ENCODE assay signal across 12 mouse cellular contexts in the genomic region with DNA sequence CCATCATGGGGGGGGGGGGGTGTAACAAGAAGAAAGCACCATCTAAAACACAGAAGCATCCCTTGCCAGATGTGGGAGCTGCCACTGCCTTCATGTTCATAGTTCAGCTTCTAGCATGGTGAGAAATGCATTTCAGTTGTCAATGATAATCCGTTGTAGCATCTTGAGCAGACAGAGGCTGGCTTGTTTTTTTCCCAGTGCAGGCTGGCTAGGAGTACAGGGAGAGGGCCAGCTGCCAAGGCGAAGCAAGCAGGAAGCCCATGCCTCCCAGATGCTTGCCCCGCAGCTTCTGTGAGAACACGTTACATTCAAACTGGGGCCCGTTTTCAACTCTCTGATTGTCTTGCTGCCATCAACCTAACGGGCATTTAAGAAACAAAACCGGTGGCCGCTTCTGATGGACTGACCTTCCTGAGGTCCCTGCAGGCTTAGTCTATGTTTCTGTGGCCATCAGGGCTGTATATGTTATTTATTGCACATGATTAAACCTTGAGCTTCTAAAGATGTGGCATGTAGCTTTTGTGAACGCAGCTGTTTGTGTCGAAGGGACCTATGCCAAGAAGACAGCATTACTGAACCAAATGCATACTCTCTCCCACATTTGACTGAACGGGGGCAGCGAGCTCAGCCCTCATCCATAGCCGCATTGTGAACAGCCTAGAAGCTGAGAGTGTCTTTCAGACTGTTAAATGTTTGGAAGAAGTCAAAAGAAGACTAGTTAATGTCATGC. TPM values are rescaled to one million over a fixed set of nuclear protein-coding genes. Genes with fewer than 3 reads are reported as not detected.
DNase-seq lines count a peak whose midpoint lies in the region; ATAC-seq lines count a peak whose summit lies in the region.
"Had no signal": no experiment of that assay in that cellular context is flagged by ENCODE, and none has a peak within 500 bp of the region (broad histone marks: within the 10 kb centered on the region; RNA-seq: fewer than 3 reads in every experiment).

No protein-coding gene starts in this region.

- H3K36me3 ChIP-seq in forebrain, embryonic 12.5 days (replicated peaks) = no peaks in the 10 kb centered on the region
- H3K36me3 ChIP-seq in forebrain, embryonic 10.5 days (replicated peaks) = no peaks in the 10 kb centered on the region
- 0 out of 2 replicates have a peak, but pooled peaks cover 3% of the 10 kb centered on the region for H3K36me3 ChIP-seq in stomach, embryonic 16.5 days (ENCODE audit: control insufficient read depth, insufficient read depth, low read length)
- H3K36me3 ChIP-seq: heart, embryonic 13.5 days; stomach, embryonic 15.5 days had no signal

- H3K4me1 ChIP-seq in forebrain, embryonic 12.5 days = peaks cover 54% of the 10 kb centered on the region
- H3K4me1 ChIP-seq in forebrain, embryonic 10.5 days = peaks cover 71% of the 10 kb centered on the region
- peaks cover 55% of the 10 kb centered on the region for H3K4me1 ChIP-seq in stomach, embryonic 16.5 days (ENCODE audit: control insufficient read depth, insufficient read depth, low read length)

- intact Hi-C loops in left cerebral cortex, postnatal 4 days (cut with DNase I) = no loop called here

- DNase-seq in forebrain, embryonic 10.5 days (ENCODE audit: extremely low spot score, low spot score) = no peak
- DNase-seq in right cerebral cortex, postnatal 14 days = peak; percentile 45
- DNase-seq in right cerebral cortex, adult 18-20 months = no peak
- peak; percentile 85 for DNase-seq in left cerebral cortex, postnatal 4 days
- DNase-seq in heart, adult 9 months (ENCODE audit: low spot score in 2 of 2) = no peak
- no peak for DNase-seq in lung, adult 18-20 months
- DNase-seq: lung, postnatal 14 days had no signal

- no peak overlapping the region for H3K4me2 ChIP-seq in forebrain, embryonic 12.5 days
- H3K4me2 ChIP-seq in stomach, embryonic 16.5 days (ENCODE audit: low read depth, low read length) = no peak overlapping the region
- H3K4me2 ChIP-seq: heart, embryonic 13.5 days; stomach, embryonic 15.5 days had no signal

- peaks cover 18% of the 10 kb centered on the region for H3K27me3 ChIP-seq in forebrain, embryonic 12.5 days
- H3K27me3 ChIP-seq in forebrain, embryonic 10.5 days (ENCODE audit: poor library complexity, severe bottlenecking) = peaks cover 86% of the 10 kb centered on the region
- H3K27me3 ChIP-seq in stomach, embryonic 16.5 days (ENCODE audit: control insufficient read depth, insufficient read depth, low read length) = no peaks in the 10 kb centered on the region
- H3K27me3 ChIP-seq: stomach, embryonic 15.5 days had no signal

- H3K9ac ChIP-seq in forebrain, embryonic 12.5 days = no peak overlapping the region
- no peak overlapping the region for H3K9ac ChIP-seq in stomach, embryonic 16.5 days (ENCODE audit: low read length)
- H3K9ac ChIP-seq: heart, embryonic 13.5 days; stomach, embryonic 15.5 days had no signal

- H3K27ac ChIP-seq in forebrain, embryonic 12.5 days = 0 out of 2 replicates have a peak overlapping the region, but pooled peaks have one; percentile 15
- H3K27ac ChIP-seq in forebrain, embryonic 10.5 days = no peak overlapping the region
- peak overlapping the region; percentile 11; the same call in 1 of the 2 replicates for H3K27ac ChIP-seq in stomach, embryonic 16.5 days (ENCODE audit: low read length)
- H3K27ac ChIP-seq: heart, embryonic 13.5 days; stomach, embryonic 15.5 days had no signal

- no peak overlapping the region for H3K4me3 ChIP-seq in forebrain, embryonic 12.5 days (replicated peaks)
- H3K4me3 ChIP-seq in forebrain, embryonic 10.5 days = no peak overlapping the region
- no peak overlapping the region for H3K4me3 ChIP-seq in stomach, embryonic 16.5 days (replicated peaks; ENCODE audit: low read length)
- H3K4me3 ChIP-seq: heart, embryonic 13.5 days; stomach, embryonic 15.5 days had no signal

- 69% methylated on average over 13 of the region's 13 CpGs for WGBS in forebrain, embryonic 12.5 days
- WGBS in forebrain, embryonic 10.5 days = 86% methylated on average over 13 of the region's 13 CpGs
- WGBS in stomach, embryonic 16.5 days = 60% methylated on average over 13 of the region's 13 CpGs

- ATAC-seq in forebrain, embryonic 12.5 days (ENCODE audit: low FRiP score) = no peak
- ATAC-seq in stomach, embryonic 16.5 days (ENCODE audit: insufficient read depth, low FRiP score) = no peak
- ATAC-seq: intestine, postnatal 0 days had no signal

- no peaks in the 10 kb centered on the region for H3K9me3 ChIP-seq in forebrain, embryonic 12.5 days
- peaks cover 6% of the 10 kb centered on the region; the same call in 1 of the 2 replicates for H3K9me3 ChIP-seq in forebrain, embryonic 10.5 days
- H3K9me3 ChIP-seq in stomach, embryonic 16.5 days (replicated peaks; ENCODE audit: control insufficient read depth, low read length) = no peaks in the 10 kb centered on the region
- H3K9me3 ChIP-seq: heart, embryonic 13.5 days; stomach, embryonic 15.5 days had no signal

RNA-seq across cellular contexts. Expression of a gene that starts 53.9 kb away (rescaled TPM):
- 65.6 and 82.4 TPM in 2 replicates for polyA plus RNA-seq in forebrain, embryonic 12.5 days (2016; fragmentation: Nextera tagmentation; extraction: Ambion mirVana)
- 66.3 and 68.8 TPM in 2 replicates for polyA plus RNA-seq in forebrain, embryonic 10.5 days (2016; fragmentation: Nextera tagmentation; extraction: Ambion mirVana)
- 10 to 100 TPM; 40.6 to 45.5 TPM for total RNA-seq in left cerebral cortex, postnatal 4 days (2021)
- polyA plus RNA-seq in stomach, embryonic 16.5 days (2015; fragmentation: Nextera tagmentation; extraction: Ambion mirVana) = 26.1 and 30.4 TPM in 2 replicates

Comparison
In these comparisons a context has a peak if more than half of its experiments do, and no peak if none do; other contexts are left out.
1. DNase-seq: peak in right cerebral cortex, postnatal 14 days (single experiment) and left cerebral cortex, postnatal 4 days (single experiment); none in forebrain, embryonic 10.5 days (single experiment), right cerebral cortex, adult 18-20 months (single experiment), heart, adult 9 months (0 of 2) and lung, adult 18-20 months (0 of 2).